Mouse (Mus musculus) intestine, embryonic 14.5 days (tissue): ENCODE data around the gene Jmy. TPM values are rescaled to one million over a fixed set of nuclear protein-coding genes. Genes with fewer than 3 reads are reported as not detected.

Experiments
- ATAC-seq: fragments of 200-750 bp; cut with Nextera tagmentation; replicated peaks from 2 replicates; pipeline ENCODE4 v1.8.0; 2017; ENCODE audit warnings: low read depth, moderate number of reproducible peaks, moderate TSS enrichment, moderate library complexity; ENCODE audit not compliant: low FRiP score, low TSS enrichment
- DNase-seq: peaks from one replicate; pipeline ENCODE4 v3.0.0-alpha.2; 2018; ENCODE audit warnings: low spot score
- H3K27ac ChIP-seq: fragments of 300-500 bp; sonication (generic); 2 replicates; pipeline ENCODE4 v1.5.1; 2014; ENCODE audit warnings: low read depth, mild to moderate bottlenecking, control low read depth
- H3K27me3 ChIP-seq: fragments of 300-500 bp; sonication (generic); replicated peaks from 2 replicates; pipeline ENCODE4 v1.6.1; 2014; ENCODE audit warnings: low read length, control low read depth; ENCODE audit not compliant: control insufficient read depth, insufficient read depth
- H3K36me3 ChIP-seq: fragments of 300-500 bp; sonication (generic); 2 replicates; pipeline ENCODE4 v1.6.1; 2014; ENCODE audit warnings: low read length, control low read depth; ENCODE audit not compliant: control insufficient read depth, insufficient read depth
- H3K4me1 ChIP-seq: fragments of 300-500 bp; sonication (generic); replicated peaks from 2 replicates; pipeline ENCODE4 v1.6.1; 2014; ENCODE audit warnings: low read length, control low read depth, mixed read lengths; ENCODE audit not compliant: control insufficient read depth, insufficient read depth
- H3K4me2 ChIP-seq: fragments of 300-500 bp; sonication (generic); 2 replicates; pipeline ENCODE4 v1.6.1; 2014; ENCODE audit warnings: low read length
- H3K4me3 ChIP-seq: fragments of 300-500 bp; sonication (generic); 2 replicates; pipeline ENCODE4 v1.5.1; 2014; ENCODE audit warnings: low read depth, low read length, control low read depth, mixed read lengths
- H3K9ac ChIP-seq: fragments of 300-500 bp; sonication (generic); 2 replicates; pipeline ENCODE4 v1.6.1; 2014; ENCODE audit warnings: mild to moderate bottlenecking, low read length
- H3K9me3 ChIP-seq: fragments of 300-500 bp; sonication (generic); 2 replicates; pipeline ENCODE4 v1.6.1; 2016; ENCODE audit warnings: low read length, control low read depth; ENCODE audit not compliant: control insufficient read depth
- whole genome bisulfite sequencing: fragments of 180-500 bp; shearing (Covaris S2); extraction: QIAGEN DNeasy Blood & Tissue Kit; methylation state at CpG from one replicate; pipeline ENCODE4 v1.1.7; 2014; 5-methylcytosine and 5-hydroxymethylcytosine counted together
- polyA plus RNA-seq: library from polyadenylated mRNA; unstranded; fragments of >200 nt; fragmentation: Nextera tagmentation; extraction: Ambion mirVana; gene quantifications from 2 replicates; pipeline ENCODE4 v1.2.1, GENCODE M21; 2014

Gene Jmy
- polyA plus RNA-seq, 1 experiment from 2014 or later = 6.1 TPM

- H3K27ac ChIP-seq = no peak overlapping the region
Observed at GRCm38 (mm10) chr13:93427920-93428876, 71.4 kb downstream of the Jmy start.

DNA sequence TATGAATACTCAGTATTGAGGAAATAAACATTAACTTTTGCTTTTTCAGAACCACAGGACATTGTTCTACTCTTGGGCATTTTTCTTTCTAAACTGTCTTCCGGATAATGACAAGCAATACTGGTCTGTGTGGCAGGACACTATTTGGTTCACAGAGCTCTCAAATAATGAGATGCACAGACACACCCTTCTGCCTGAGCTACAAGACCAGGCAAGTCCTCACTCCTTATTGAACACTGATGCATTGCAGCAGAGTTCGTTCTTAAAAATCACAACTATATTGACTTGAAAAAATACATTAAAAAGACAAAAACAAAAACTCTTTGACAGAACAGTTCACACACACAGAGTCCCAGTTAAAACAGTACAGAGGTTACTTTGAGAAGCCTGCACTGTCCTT, 76.4 kb downstream of the Jmy start:
- Histone ChIP-seq H3K27ac (no peak overlapping the region), H3K9me3 (no peaks in the 10 kb centered on the region), H3K4me2 (no peak overlapping the region), H3K4me1 (no peaks in the 10 kb centered on the region), H3K9ac (no peak overlapping the region), H3K27me3 (no peaks in the 10 kb centered on the region), H3K36me3 (no peaks in the 10 kb centered on the region), H3K4me3 (no peak overlapping the region)
- 91% methylated on average over 2 of the region's 2 CpGs for WGBS
- DNase-seq = no peak
- no peak for ATAC-seq

More at GRCm38 (mm10) chr13:93427920-93428876, 71.4 kb downstream of the Jmy start:
- Histone ChIP-seq H3K4me3 (no peak overlapping the region), H3K36me3 (peaks cover 3% of the 10 kb centered on the region), H3K4me2 (no peak overlapping the region), H3K27me3 (no peaks in the 10 kb centered on the region), H3K9me3 (no peaks in the 10 kb centered on the region), H3K4me1 (no peaks in the 10 kb centered on the region), H3K9ac (no peak overlapping the region)
- no peak for ATAC-seq
- WGBS = 96% methylated on average over 5 of the region's 5 CpGs
- DNase-seq = no peak

- DNase-seq (no peak), ATAC-seq (no peak)
- Histone ChIP-seq H3K9ac (no peak overlapping the region), H3K4me2 (no peak overlapping the region), H3K27me3 (no peaks in the 10 kb centered on the region), H3K4me1 (no peaks in the 10 kb centered on the region), H3K36me3 (no peaks in the 10 kb centered on the region), H3K27ac (no peak overlapping the region), H3K4me3 (no peak overlapping the region), H3K9me3 (no peaks in the 10 kb centered on the region)
- 85% methylated on average over 2 of the region's 2 CpGs for WGBS
Observed at GRCm38 (mm10) chr13:93419779-93420178, 79.8 kb downstream of the Jmy start.

DNA sequence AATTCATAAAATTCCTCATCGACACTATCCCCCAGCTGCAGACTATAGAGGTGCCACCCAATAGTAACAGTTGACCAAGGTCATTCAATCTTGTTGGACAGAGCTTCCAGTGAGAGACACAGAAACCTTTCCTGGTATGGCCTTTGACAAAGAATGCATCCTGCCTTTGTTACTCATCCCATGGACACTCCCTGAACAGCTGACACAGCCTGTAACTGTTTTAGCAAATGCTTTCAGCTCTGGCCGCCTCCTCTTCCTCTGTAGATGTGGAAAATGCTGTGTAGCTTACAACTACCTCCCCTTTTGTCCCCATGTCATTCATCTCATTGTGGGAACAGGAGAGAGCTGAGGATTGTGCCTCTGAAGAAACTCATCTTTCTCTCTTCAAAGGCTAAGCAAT, 81.3 kb downstream of the Jmy start:
- Histone ChIP-seq H3K4me2 (no peak overlapping the region), H3K4me3 (no peak overlapping the region), H3K27me3 (no peaks in the 10 kb centered on the region), H3K9me3 (no peaks in the 10 kb centered on the region), H3K36me3 (no peaks in the 10 kb centered on the region), H3K27ac (no peak overlapping the region), H3K4me1 (no peaks in the 10 kb centered on the region), H3K9ac (no peak overlapping the region)
- DNase-seq (no peak), ATAC-seq (no peak)
- 74% methylated on average over 2 of the region's 2 CpGs for WGBS

- DNase-seq = no peak
- H3K4me1 ChIP-seq = no peaks in the 10 kb centered on the region
- H3K4me2 ChIP-seq = no peak overlapping the region
- 90% methylated on average over 5 of the region's 5 CpGs for WGBS
- ATAC-seq = no peak
- no peak overlapping the region for H3K27ac ChIP-seq
- no peak overlapping the region for H3K4me3 ChIP-seq
- no peaks in the 10 kb centered on the region for H3K36me3 ChIP-seq
- no peaks in the 10 kb centered on the region for H3K9me3 ChIP-seq
- no peak overlapping the region for H3K9ac ChIP-seq
- no peaks in the 10 kb centered on the region for H3K27me3 ChIP-seq
Observed at GRCm38 (mm10) chr13:93415055-93415454, 84.6 kb downstream of the Jmy start.

- H3K4me3 ChIP-seq = no peak overlapping the region
Observed at GRCm38 (mm10) chr13:93410343-93410742, 89.3 kb downstream of the Jmy start.

GRCm38 (mm10) chr13:93406855-93407254, 92.8 kb downstream of the Jmy start:
- ATAC-seq = no peak

More at GRCm38 (mm10) chr13:93410343-93410742, 89.3 kb downstream of the Jmy start:
- DNase-seq (no peak), ATAC-seq (no peak)
- WGBS = 47% methylated on average over 4 of the region's 4 CpGs
- Histone ChIP-seq H3K4me2 (no peak overlapping the region), H3K27me3 (no peaks in the 10 kb centered on the region), H3K9me3 (no peaks in the 10 kb centered on the region), H3K27ac (no peak overlapping the region), H3K36me3 (peaks cover 10% of the 10 kb centered on the region; the same call in 1 of the 2 replicates), H3K9ac (no peak overlapping the region), H3K4me1 (no peaks in the 10 kb centered on the region)

GRCm38 (mm10) chr13:93401947-93402346, 97.7 kb downstream of the Jmy start:
- Histone ChIP-seq H3K9ac (no peak overlapping the region), H3K27me3 (no peaks in the 10 kb centered on the region), H3K36me3 (peaks cover 14% of the 10 kb centered on the region; the same call in 1 of the 2 replicates), H3K4me1 (no peaks in the 10 kb centered on the region), H3K4me3 (no peak overlapping the region), H3K9me3 (peaks cover 4% of the 10 kb centered on the region; the same call in 1 of the 2 replicates), H3K4me2 (no peak overlapping the region), H3K27ac (no peak overlapping the region)
- ATAC-seq (no peak), DNase-seq (no peak)
- WGBS = 87% methylated on average over 7 of the region's 7 CpGs

More at GRCm38 (mm10) chr13:93406855-93407254, 92.8 kb downstream of the Jmy start:
- no peak for DNase-seq
- no peaks in the 10 kb centered on the region for H3K27me3 ChIP-seq
- no peak overlapping the region for H3K4me2 ChIP-seq
- no peak overlapping the region for H3K9ac ChIP-seq
- WGBS = 86% methylated on average over 5 of the region's 5 CpGs
- H3K36me3 ChIP-seq = peaks cover 16% of the 10 kb centered on the region; the same call in 1 of the 2 replicates
- H3K4me1 ChIP-seq = no peaks in the 10 kb centered on the region
- H3K4me3 ChIP-seq = no peak overlapping the region
- no peaks in the 10 kb centered on the region for H3K9me3 ChIP-seq
- H3K27ac ChIP-seq = no peak overlapping the region
